Mouse (Mus musculus): ENCODE results near the gene Arih1.

DNA sequence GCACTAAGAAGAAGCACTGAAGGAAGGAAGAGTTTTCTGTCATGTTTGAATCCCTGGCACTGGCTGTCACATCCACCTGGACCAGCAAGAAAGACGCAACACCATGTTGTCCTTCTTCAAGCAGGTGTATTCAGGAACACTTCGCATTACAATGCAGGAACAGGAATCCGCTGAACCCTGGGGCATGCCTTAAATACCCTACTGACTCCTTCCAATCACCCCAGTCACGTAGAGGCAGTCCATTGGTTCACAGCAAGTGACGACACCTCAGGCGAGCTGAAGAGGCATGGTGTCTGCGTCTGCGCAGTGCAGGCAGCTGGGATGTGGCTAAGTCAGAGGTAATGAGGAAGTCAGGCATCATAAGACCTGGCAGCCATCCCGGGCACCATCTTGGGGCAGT, 116.8 kb downstream of the Arih1 start:
- no peak for TF ChIP-seq USF1 (IDR thresholded peaks at IDR 0.05; ENCODE audit: low read depth)
- no peak for TF ChIP-seq POLR2A (IDR thresholded peaks at IDR 0.05; ENCODE audit: insufficient read length, low read depth)
- no peak for TF ChIP-seq MAX (IDR thresholded peaks at IDR 0.05; ENCODE audit: low read depth)
- no peak for TF ChIP-seq POLR2AphosphoS2 (IDR thresholded peaks at IDR 0.05; ENCODE audit: insufficient read length, low read depth)
- no peak for TF ChIP-seq TCF12 (IDR thresholded peaks at IDR 0.05; ENCODE audit: insufficient read depth, poor library complexity, severe bottlenecking)
- TF ChIP-seq MYOD1 (IDR thresholded peaks at IDR 0.05; ENCODE audit: control insufficient read depth in 1 of 3, insufficient read length in 2 of 3, low read depth in 2 of 3), result no peak
- no peak for TF ChIP-seq MYOG (IDR thresholded peaks at IDR 0.05; ENCODE audit: control insufficient read depth in 1 of 3, insufficient read depth in 1 of 3, insufficient read length in 2 of 3, low read depth in 2 of 3)
- no peak for TF ChIP-seq CEBPB (IDR thresholded peaks at IDR 0.05; ENCODE audit: insufficient read depth, poor library complexity, severe bottlenecking)
- no peak for TF ChIP-seq TCF3 (IDR thresholded peaks at IDR 0.05; ENCODE audit: insufficient read length, low read depth)
- TF ChIP-seq REST (IDR thresholded peaks at IDR 0.05; ENCODE audit: insufficient read depth, insufficient read length), result no peak
- no peak for TF ChIP-seq E2F4 (IDR thresholded peaks at IDR 0.05; ENCODE audit: insufficient read depth)
- TF ChIP-seq SRF (IDR thresholded peaks at IDR 0.05; ENCODE audit: control insufficient read depth, insufficient read length, low read depth), result no peak

Data from myocyte (in vitro differentiated cells).